Mouse (Mus musculus): ENCODE results near the gene Umad1. TPM values are rescaled to one million over a fixed set of nuclear protein-coding genes. Genes with fewer than 3 reads are reported as not detected.

Gene Umad1
- polyA plus RNA-seq, 1 experiment from 2014 or later: 57.4 TPM

DNA sequence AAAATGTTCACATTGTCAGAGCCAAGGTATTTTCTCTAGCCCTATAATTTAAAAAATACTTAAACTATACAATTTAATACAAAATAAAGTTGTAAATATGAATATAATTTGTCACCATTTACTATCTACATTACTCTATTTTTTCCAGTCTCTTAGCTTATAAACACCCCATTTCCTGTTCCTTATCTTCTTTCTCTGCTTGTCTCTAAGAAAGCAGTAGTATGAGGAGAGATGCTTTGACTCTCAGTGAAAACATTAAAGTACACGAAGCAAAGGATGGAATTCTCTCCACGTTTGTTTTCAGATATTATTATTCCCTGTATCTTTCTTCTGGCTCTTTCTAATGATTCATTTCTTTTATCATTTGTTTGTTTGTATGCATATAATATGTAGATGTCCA, 99.1 kb downstream of the Umad1 start:
- Histone ChIP-seq H3K4me3 (no peak overlapping the region), H3K36me3 (no peaks in the 10 kb centered on the region), H3K27me3 (no peaks in the 10 kb centered on the region), H3K9ac (no peak overlapping the region), H3K4me2 (no peak overlapping the region), H3K27ac (replicated peaks) (no peak overlapping the region), H3K4me1 (replicated peaks) (peaks cover 7% of the 10 kb centered on the region), H3K9me3 (no peaks in the 10 kb centered on the region)
- no peak for ATAC-seq (ENCODE audit: low FRiP score, low read depth)
- 80% methylated on average over 2 of the region's 2 CpGs for WGBS

DNA sequence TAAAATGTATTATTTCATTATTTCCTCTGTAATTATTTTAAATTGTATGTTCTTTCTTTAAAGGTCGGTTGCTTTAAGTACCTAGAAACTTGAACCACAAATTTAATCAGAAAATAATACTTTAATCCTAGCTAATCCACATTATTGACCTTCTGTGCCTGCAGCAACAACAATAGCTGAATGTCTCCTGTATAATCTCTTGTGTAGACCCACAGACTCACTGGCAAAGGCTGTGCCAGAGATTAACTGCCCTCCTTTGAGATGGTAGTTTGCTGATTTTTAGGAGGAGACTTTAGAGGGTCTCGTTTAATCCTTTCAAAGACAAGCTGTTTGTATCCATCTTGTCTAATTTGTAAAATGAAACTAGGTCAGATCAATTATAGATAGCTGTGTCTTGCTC, 99.7 kb downstream of the Umad1 start:
- Histone ChIP-seq H3K4me1 (replicated peaks) (peaks cover 2% of the 10 kb centered on the region; the same call in 1 of the 2 replicates), H3K36me3 (no peaks in the 10 kb centered on the region), H3K9me3 (no peaks in the 10 kb centered on the region), H3K27ac (replicated peaks) (no peak overlapping the region), H3K4me3 (no peak overlapping the region), H3K4me2 (no peak overlapping the region), H3K9ac (no peak overlapping the region), H3K27me3 (no peaks in the 10 kb centered on the region)
- no peak for ATAC-seq (ENCODE audit: low FRiP score, low read depth)
- WGBS: 59% methylated on average over 2 of the region's 2 CpGs

DNA sequence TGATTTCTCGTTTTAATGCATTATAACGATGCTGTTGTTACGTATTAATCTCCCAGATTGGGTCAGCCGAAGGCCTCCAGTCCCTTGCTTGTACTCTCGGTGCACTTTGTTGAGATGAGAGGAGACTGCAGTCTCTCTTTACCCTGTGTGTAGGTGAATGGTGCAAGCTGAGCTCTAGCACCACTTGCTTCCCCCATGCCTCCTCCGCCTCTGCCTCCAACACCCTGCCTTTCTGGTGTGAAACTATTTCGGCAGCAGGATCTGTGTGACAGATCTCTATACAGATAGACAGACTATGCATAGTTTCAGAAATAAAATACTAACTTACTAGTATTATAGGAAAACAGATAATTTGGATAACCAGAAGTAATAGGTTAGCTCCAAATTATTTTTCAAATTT, 101.7 kb downstream of the Umad1 start:
- Histone ChIP-seq H3K4me2 (no peak overlapping the region), H3K27me3 (no peaks in the 10 kb centered on the region), H3K9ac (no peak overlapping the region), H3K4me3 (no peak overlapping the region), H3K9me3 (no peaks in the 10 kb centered on the region), H3K36me3 (no peaks in the 10 kb centered on the region), H3K4me1 (replicated peaks) (no peaks in the 10 kb centered on the region), H3K27ac (replicated peaks) (no peak overlapping the region)
- ATAC-seq (ENCODE audit: low FRiP score, low read depth): no peak
- WGBS: 90% methylated on average over 7 of the region's 7 CpGs

DNA sequence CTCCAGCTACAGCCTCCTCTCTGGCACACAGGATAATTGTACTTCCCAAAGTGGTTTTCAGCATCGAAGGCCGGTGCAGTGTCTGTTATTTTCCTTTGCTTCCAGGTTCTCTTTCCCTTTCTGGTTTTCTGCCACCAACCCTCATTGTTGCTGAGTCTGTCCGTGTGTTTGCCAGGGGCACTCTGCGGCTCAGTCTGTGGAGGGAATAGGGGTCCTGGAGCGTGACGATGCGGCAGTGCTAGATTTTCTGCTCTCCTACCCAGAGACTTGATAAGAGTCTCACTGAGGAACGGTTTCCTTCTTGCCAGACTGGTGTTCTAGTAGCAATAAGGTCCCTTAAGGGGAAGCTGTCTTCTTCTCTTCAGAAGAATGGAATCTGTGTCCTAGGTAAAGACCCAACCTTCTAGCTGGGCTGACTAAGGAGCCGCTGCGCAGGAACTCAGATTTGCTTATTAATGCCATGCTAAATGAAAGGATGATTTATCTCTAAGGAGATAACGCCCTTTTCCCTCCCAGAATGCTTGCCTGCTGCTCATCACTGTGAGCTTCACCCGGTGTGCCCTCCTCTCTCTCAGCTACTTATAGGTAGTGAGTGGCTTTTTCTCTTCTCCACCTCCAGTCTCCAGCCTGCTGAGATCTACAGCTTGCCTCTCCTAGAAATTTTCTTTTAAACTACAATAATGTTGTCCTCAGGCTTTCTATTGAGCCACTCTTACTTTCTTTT, 105.1 kb downstream of the Umad1 start:
- no peaks in the 10 kb centered on the region for H3K27me3 ChIP-seq
- no peaks in the 10 kb centered on the region for H3K9me3 ChIP-seq
- WGBS: 54% methylated on average over 12 of the region's 12 CpGs
- no peak overlapping the region for H3K27ac ChIP-seq (replicated peaks)
- no peak overlapping the region for H3K4me2 ChIP-seq
- H3K36me3 ChIP-seq: no peaks in the 10 kb centered on the region
- H3K9ac ChIP-seq: no peak overlapping the region
- H3K4me1 ChIP-seq (replicated peaks): no peaks in the 10 kb centered on the region
- no peak overlapping the region for H3K4me3 ChIP-seq
- ATAC-seq (ENCODE audit: low FRiP score, low read depth): no peak

DNA sequence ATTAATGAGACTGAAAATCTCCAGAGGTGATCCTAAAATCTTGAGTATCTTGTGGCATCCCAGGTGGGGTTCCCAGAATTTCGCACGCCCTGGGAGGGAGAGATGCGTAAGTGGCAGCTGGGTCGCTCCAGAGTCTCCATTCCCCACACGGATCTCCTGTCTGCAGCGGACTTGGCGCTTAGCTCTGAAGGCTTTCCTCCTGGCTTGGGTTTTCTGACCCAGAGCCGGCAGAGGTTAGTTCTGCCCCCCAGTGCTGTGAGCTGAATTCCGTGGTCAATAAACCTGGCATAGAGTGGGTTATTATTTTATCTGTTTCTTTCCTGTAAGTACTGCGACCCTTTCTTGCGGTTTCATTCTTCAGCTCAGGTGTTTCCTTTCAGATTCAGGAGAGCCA, 105.7 kb downstream of the Umad1 start:
- no peak overlapping the region for H3K4me2 ChIP-seq
- 89% methylated on average over 11 of the region's 11 CpGs for WGBS

DNA sequence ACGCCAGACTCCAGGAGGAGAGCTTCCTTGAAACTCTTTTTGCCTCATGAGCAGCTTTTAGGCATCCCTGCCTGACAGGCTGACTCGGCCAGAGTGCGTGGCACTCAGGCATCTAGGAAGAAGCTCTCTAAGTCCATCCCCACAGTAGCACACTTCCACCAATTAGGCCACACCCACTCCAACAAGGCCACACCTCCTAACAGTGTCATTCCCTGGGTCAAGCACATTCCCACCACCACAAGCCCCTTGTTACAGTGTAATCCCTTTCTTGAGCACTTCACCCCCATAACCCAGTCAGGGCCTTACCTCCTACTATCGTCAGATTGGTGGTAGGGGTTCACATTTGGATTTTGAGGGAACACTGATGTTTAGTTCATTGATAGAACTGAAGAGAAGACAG, 108.6 kb downstream of the Umad1 start:
- H3K4me2 ChIP-seq: no peak overlapping the region
- H3K27me3 ChIP-seq: no peaks in the 10 kb centered on the region
- no peaks in the 10 kb centered on the region for H3K4me1 ChIP-seq (replicated peaks)
- H3K9me3 ChIP-seq: no peaks in the 10 kb centered on the region
- H3K4me3 ChIP-seq: no peak overlapping the region
- no peak overlapping the region for H3K27ac ChIP-seq (replicated peaks)
- no peaks in the 10 kb centered on the region for H3K36me3 ChIP-seq
- ATAC-seq (ENCODE audit: low FRiP score, low read depth): no peak
- 93% methylated on average over 4 of the region's 4 CpGs for WGBS
- no peak overlapping the region for H3K9ac ChIP-seq

More for the DNA sequence above, 105.7 kb downstream of the Umad1 start:
- no peak overlapping the region for H3K27ac ChIP-seq (replicated peaks)
- no peaks in the 10 kb centered on the region for H3K27me3 ChIP-seq
- no peaks in the 10 kb centered on the region for H3K4me1 ChIP-seq (replicated peaks)
- no peak for ATAC-seq (ENCODE audit: low FRiP score, low read depth)
- no peaks in the 10 kb centered on the region for H3K36me3 ChIP-seq
- no peak overlapping the region for H3K9ac ChIP-seq
- H3K9me3 ChIP-seq: no peaks in the 10 kb centered on the region
- no peak overlapping the region for H3K4me3 ChIP-seq

DNA sequence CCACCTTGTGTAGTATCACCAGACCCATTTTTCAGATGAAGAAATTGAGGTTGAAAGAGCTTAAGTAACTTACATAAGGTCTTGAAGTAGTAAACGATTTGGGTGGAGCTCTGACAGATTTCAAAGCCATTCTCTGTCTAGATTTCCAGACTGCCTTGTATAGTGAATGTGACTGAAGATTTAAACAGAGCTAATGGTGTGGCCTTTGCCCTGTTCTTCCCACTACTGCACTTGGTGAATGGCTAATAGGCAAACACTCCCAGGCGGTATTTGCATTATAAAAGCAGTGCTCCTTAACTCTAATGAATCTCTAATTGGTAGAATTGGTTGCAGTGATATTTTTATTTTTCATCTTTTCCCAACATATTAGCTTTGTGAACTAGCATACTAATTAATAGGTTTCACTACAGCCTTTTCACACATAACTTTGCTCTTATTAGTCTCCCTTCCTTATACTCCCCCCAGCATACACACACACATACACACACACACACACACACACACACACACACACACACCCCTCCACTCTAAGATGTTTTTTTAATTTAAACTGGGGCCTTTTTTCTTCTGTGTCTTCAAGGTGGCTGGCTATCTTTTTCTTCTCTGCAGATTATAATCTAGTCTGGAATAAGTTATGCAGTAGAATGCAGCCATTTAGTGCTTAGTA, 109.2 kb downstream of the Umad1 start:
- Histone ChIP-seq H3K4me2 (no peak overlapping the region), H3K4me1 (replicated peaks) (no peaks in the 10 kb centered on the region), H3K9ac (no peak overlapping the region), H3K27ac (replicated peaks) (no peak overlapping the region), H3K9me3 (no peaks in the 10 kb centered on the region), H3K27me3 (no peaks in the 10 kb centered on the region), H3K4me3 (no peak overlapping the region), H3K36me3 (no peaks in the 10 kb centered on the region)
- WGBS: 38% methylated on average over 2 of the region's 2 CpGs
- ATAC-seq (ENCODE audit: low FRiP score, low read depth): no peak

DNA sequence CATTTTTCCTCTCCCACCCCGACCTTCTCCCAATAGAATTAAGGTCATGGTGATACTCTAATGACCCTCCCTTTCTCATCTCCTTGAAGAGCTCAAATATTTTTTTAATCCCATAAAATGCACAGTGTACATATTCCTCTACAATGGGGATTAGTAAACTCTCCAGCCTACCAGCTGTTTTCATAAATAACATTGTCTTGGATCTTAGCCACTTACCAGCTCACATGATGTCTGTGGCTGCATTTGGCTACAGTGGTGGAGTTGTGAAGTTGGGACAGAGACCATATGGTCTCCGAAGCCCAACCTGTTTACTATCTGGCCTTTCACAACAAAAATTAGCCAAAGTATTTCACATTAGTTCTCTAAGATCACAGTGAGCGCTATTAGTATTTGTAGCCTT, 111.5 kb downstream of the Umad1 start:
- no peak overlapping the region for H3K9ac ChIP-seq
- 84% methylated on average over 3 of the region's 3 CpGs for WGBS

DNA sequence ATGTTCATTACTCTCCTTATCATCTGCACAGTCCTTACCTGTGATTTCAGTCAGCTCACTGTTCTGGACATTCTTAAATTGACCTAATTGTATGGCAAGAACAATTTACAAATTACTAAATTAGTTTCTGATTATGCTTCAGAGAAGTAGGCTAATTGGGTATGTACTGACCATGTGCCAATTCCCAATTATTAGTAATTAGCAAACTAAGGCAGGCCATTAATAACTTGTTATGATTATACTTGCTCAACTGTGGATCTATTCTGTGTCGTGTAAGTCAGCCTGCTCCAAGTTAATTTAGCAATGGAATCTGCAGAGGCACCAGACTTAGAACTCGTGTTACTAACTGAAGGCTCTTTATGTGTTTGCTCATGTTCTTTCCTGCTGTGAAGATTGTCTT, 114.0 kb downstream of the Umad1 start:
- no peak overlapping the region for H3K27ac ChIP-seq (replicated peaks)
- H3K9me3 ChIP-seq: no peaks in the 10 kb centered on the region
- ATAC-seq (ENCODE audit: low FRiP score, low read depth): no peak
- H3K4me1 ChIP-seq (replicated peaks): no peaks in the 10 kb centered on the region; the same call in 1 of the 2 replicates
- 46% methylated on average over 2 of the region's 2 CpGs for WGBS
- no peak overlapping the region for H3K4me2 ChIP-seq
- no peak overlapping the region for H3K4me3 ChIP-seq
- peaks cover 6% of the 10 kb centered on the region; the same call in 1 of the 2 replicates for H3K36me3 ChIP-seq
- H3K27me3 ChIP-seq: no peaks in the 10 kb centered on the region
- H3K9ac ChIP-seq: no peak overlapping the region

More for the DNA sequence above, 111.5 kb downstream of the Umad1 start:
- no peaks in the 10 kb centered on the region; the same call in 1 of the 2 replicates for H3K4me1 ChIP-seq (replicated peaks)
- no peaks in the 10 kb centered on the region for H3K9me3 ChIP-seq
- H3K4me2 ChIP-seq: no peak overlapping the region
- H3K27ac ChIP-seq (replicated peaks): no peak overlapping the region
- H3K27me3 ChIP-seq: no peaks in the 10 kb centered on the region
- H3K36me3 ChIP-seq: peaks cover 6% of the 10 kb centered on the region; the same call in 1 of the 2 replicates
- ATAC-seq (ENCODE audit: low FRiP score, low read depth): no peak
- no peak overlapping the region for H3K4me3 ChIP-seq

DNA sequence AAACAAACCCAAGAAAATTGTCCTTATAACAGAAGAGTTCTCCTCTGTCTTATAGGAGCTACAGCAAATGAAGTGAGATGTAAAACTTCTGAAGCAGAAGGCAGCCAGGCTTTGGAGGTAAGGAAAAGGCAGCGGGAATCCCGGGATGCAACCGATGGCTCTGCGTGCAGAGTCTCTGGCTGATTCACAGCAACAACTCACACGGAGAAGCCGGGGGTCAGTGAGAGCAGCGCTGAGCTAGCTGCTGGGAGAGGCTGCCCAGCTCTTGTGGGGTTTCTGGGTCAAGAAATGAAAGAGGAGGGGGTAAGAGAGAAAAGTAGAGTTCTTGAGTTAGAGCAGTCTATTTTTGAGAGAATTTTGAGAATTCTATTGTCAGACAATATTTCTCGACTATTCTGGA, 114.8 kb downstream of the Umad1 start:
- ATAC-seq (ENCODE audit: low FRiP score, low read depth): no peak
- Histone ChIP-seq H3K9me3 (no peaks in the 10 kb centered on the region), H3K27me3 (no peaks in the 10 kb centered on the region), H3K36me3 (peaks cover 6% of the 10 kb centered on the region; the same call in 1 of the 2 replicates), H3K9ac (no peak overlapping the region), H3K4me3 (no peak overlapping the region), H3K4me1 (replicated peaks) (no peaks in the 10 kb centered on the region; the same call in 1 of the 2 replicates), H3K4me2 (no peak overlapping the region), H3K27ac (replicated peaks) (no peak overlapping the region)
- WGBS: 35% methylated on average over 8 of the region's 8 CpGs

DNA sequence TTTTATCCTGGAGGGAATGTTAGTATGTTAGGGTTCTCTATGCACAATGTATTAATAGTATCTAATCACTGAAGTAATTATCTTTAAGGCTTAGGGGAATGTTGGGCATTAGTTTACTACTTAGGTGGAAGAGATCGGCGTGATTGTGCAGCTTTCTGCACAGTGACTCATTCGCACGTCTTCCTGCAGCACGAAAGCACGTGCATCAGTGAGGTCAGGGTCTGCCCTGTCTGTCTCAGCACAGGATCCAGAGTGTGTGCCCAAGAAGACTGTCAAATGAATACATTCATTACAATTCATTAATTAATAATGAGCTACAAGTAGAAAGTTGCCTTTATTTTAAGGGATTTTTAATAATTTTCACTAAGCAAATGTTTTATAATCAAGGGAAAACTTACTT, 115.2 kb downstream of the Umad1 start:
- H3K4me2 ChIP-seq: no peak overlapping the region
- ATAC-seq (ENCODE audit: low FRiP score, low read depth): no peak
- WGBS: 69% methylated on average over 6 of the region's 6 CpGs

DNA sequence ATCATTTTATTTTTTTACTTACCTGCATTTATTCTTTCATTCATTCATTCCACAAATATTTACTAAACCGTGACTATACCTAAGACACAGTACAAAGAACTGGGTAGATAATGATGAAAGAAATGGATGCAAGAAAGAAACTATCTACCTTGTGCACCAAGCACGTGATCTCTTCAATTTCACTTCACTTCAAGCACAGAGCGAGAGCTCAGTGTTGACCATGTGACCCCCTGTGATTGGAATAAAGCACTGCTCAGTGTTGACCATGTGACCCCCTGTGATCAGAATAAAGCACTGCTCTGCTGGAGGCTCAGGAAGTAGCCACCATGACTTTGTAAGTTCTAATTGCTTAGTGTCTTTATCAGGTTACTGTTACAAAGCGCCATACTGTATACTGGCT, 115.6 kb downstream of the Umad1 start:
- H3K4me3 ChIP-seq: no peak overlapping the region
- no peak overlapping the region for H3K4me2 ChIP-seq
- ATAC-seq (ENCODE audit: low FRiP score, low read depth): 0 out of 2 replicates have a peak, but pooled peaks have one; percentile 25
- H3K36me3 ChIP-seq: peaks cover 6% of the 10 kb centered on the region; the same call in 1 of the 2 replicates
- H3K9ac ChIP-seq: no peak overlapping the region
- H3K27ac ChIP-seq (replicated peaks): no peak overlapping the region
- H3K4me1 ChIP-seq (replicated peaks): no peaks in the 10 kb centered on the region; the same call in 1 of the 2 replicates
- no peaks in the 10 kb centered on the region for H3K9me3 ChIP-seq
- no peaks in the 10 kb centered on the region for H3K27me3 ChIP-seq
- 81% methylated on average over 4 of the region's 4 CpGs for WGBS

More for the DNA sequence above, 115.2 kb downstream of the Umad1 start:
- H3K4me3 ChIP-seq: no peak overlapping the region
- H3K36me3 ChIP-seq: peaks cover 6% of the 10 kb centered on the region; the same call in 1 of the 2 replicates
- H3K4me1 ChIP-seq (replicated peaks): no peaks in the 10 kb centered on the region; the same call in 1 of the 2 replicates
- H3K9me3 ChIP-seq: no peaks in the 10 kb centered on the region
- H3K9ac ChIP-seq: no peak overlapping the region
- H3K27ac ChIP-seq (replicated peaks): no peak overlapping the region
- no peaks in the 10 kb centered on the region for H3K27me3 ChIP-seq
